Mouse (Mus musculus): Measurements from ENCODE around the gene Lrrn1.
A peak's percentile ranks its signal among the peaks of the same experiment; 100 is the strongest.

Lrrn1 gene

GRCm38 (mm10) chr6:107528877-107529864 is at the start of gene Lrrn1:
Gene Lrrn1 (plus strand): TSS chr6:107529768.
- H3K4me3 ChIP-seq (replicated peaks; ENCODE audit: low read length) = peak within 1 kb of the TSS; percentile 84
- H3K36me3 ChIP-seq (ENCODE audit: insufficient read depth, low read length) = no peaks in the 10 kb centered on the region
- TF ChIP-seq NANOG (IDR thresholded peaks at IDR 0.05; ENCODE audit: borderline replicate concordance, low read length) = no peak
- no peak for TF ChIP-seq POU5F1 (IDR thresholded peaks at IDR 0.05; ENCODE audit: borderline replicate concordance, low read length)
- no peak for TF ChIP-seq CTCF (conservative IDR thresholded peaks at IDR 0.05; ENCODE audit: low read length)

GRCm38 (mm10) chr6:107494491-107494890 is 35.1 kb upstream of the Lrrn1 start:
- H3K27me3 ChIP-seq (ENCODE audit: insufficient read depth, low read length) = no peaks in the 10 kb centered on the region
- H3K4me1 ChIP-seq (replicated peaks; ENCODE audit: low read depth, low read length) = no peaks in the 10 kb centered on the region
- no peak overlapping the region for H3K4me3 ChIP-seq (replicated peaks; ENCODE audit: low read length)
- H3K36me3 ChIP-seq (ENCODE audit: insufficient read depth, low read length) = no peaks in the 10 kb centered on the region
- TF ChIP-seq NANOG (IDR thresholded peaks at IDR 0.05; ENCODE audit: borderline replicate concordance, low read length) = no peak
- no peak for TF ChIP-seq POU5F1 (IDR thresholded peaks at IDR 0.05; ENCODE audit: borderline replicate concordance, low read length)
- no peak for TF ChIP-seq CTCF (conservative IDR thresholded peaks at IDR 0.05; ENCODE audit: low read length)
- H3K9me3 ChIP-seq (ENCODE audit: low read length) = no peaks in the 10 kb centered on the region

More at GRCm38 (mm10) chr6:107528877-107529864, at the start of gene Lrrn1:
- peaks cover 21% of the 10 kb centered on the region for H3K4me1 ChIP-seq (replicated peaks; ENCODE audit: low read depth, low read length)
- no peaks in the 10 kb centered on the region for H3K9me3 ChIP-seq (ENCODE audit: low read length)
- H3K27me3 ChIP-seq (ENCODE audit: insufficient read depth, low read length) = peaks cover 47% of the 10 kb centered on the region

GRCm38 (mm10) chr6:107495830-107496229 is 33.7 kb upstream of the Lrrn1 start:
- TF ChIP-seq NANOG (IDR thresholded peaks at IDR 0.05; ENCODE audit: borderline replicate concordance, low read length) (peak; percentile 50; the same call in 1 of the 2 replicates), CTCF (conservative IDR thresholded peaks at IDR 0.05; ENCODE audit: low read length) (no peak)
- Histone ChIP-seq H3K4me3 (replicated peaks; ENCODE audit: low read length) (no peak overlapping the region), H3K27me3 (ENCODE audit: insufficient read depth, low read length) (no peaks in the 10 kb centered on the region), H3K36me3 (ENCODE audit: insufficient read depth, low read length) (no peaks in the 10 kb centered on the region), H3K4me1 (replicated peaks; ENCODE audit: low read depth, low read length) (no peaks in the 10 kb centered on the region), H3K9me3 (ENCODE audit: low read length) (no peaks in the 10 kb centered on the region)

- no peak for TF ChIP-seq NANOG (IDR thresholded peaks at IDR 0.05; ENCODE audit: borderline replicate concordance, low read length)
- Histone ChIP-seq H3K4me1 (replicated peaks; ENCODE audit: low read depth, low read length) (no peaks in the 10 kb centered on the region), H3K4me3 (replicated peaks; ENCODE audit: low read length) (no peak overlapping the region), H3K36me3 (ENCODE audit: insufficient read depth, low read length) (no peaks in the 10 kb centered on the region), H3K27me3 (ENCODE audit: insufficient read depth, low read length) (no peaks in the 10 kb centered on the region), H3K9me3 (ENCODE audit: low read length) (no peaks in the 10 kb centered on the region)
Observed at GRCm38 (mm10) chr6:107513716-107514115, 15.9 kb upstream of the Lrrn1 start.

- peaks cover 16% of the 10 kb centered on the region for H3K27me3 ChIP-seq (ENCODE audit: insufficient read depth, low read length)
- H3K4me3 ChIP-seq (replicated peaks; ENCODE audit: low read length) = no peak overlapping the region
- H3K4me1 ChIP-seq (replicated peaks; ENCODE audit: low read depth, low read length) = no peaks in the 10 kb centered on the region; the same call in 1 of the 2 replicates
- no peaks in the 10 kb centered on the region for H3K36me3 ChIP-seq (ENCODE audit: insufficient read depth, low read length)
- TF ChIP-seq NANOG (IDR thresholded peaks at IDR 0.05; ENCODE audit: borderline replicate concordance, low read length) (no peak), POU5F1 (IDR thresholded peaks at IDR 0.05; ENCODE audit: borderline replicate concordance, low read length) (no peak), CTCF (conservative IDR thresholded peaks at IDR 0.05; ENCODE audit: low read length) (no peak)
- no peaks in the 10 kb centered on the region for H3K9me3 ChIP-seq (ENCODE audit: low read length)
Observed at GRCm38 (mm10) chr6:107523953-107524352, 5.6 kb upstream of the Lrrn1 start.

GRCm38 (mm10) chr6:107529911-107530431 is 403 bp downstream of the Lrrn1 start:
- Histone ChIP-seq H3K9me3 (ENCODE audit: low read length) (no peaks in the 10 kb centered on the region), H3K36me3 (ENCODE audit: insufficient read depth, low read length) (no peaks in the 10 kb centered on the region), H3K4me3 (replicated peaks; ENCODE audit: low read length) (peak overlapping the region; percentile 84), H3K4me1 (replicated peaks; ENCODE audit: low read depth, low read length) (peaks cover 21% of the 10 kb centered on the region), H3K27me3 (ENCODE audit: insufficient read depth, low read length) (peaks cover 47% of the 10 kb centered on the region)
- no peak for TF ChIP-seq CTCF (conservative IDR thresholded peaks at IDR 0.05; ENCODE audit: low read length)
- no peak for TF ChIP-seq NANOG (IDR thresholded peaks at IDR 0.05; ENCODE audit: borderline replicate concordance, low read length)

- H3K4me1 ChIP-seq (replicated peaks; ENCODE audit: low read depth, low read length) = peaks cover 21% of the 10 kb centered on the region
- H3K36me3 ChIP-seq (ENCODE audit: insufficient read depth, low read length) = no peaks in the 10 kb centered on the region
- peaks cover 47% of the 10 kb centered on the region for H3K27me3 ChIP-seq (ENCODE audit: insufficient read depth, low read length)
- H3K4me3 ChIP-seq (replicated peaks; ENCODE audit: low read length) = peak overlapping the region; percentile 84
- no peaks in the 10 kb centered on the region for H3K9me3 ChIP-seq (ENCODE audit: low read length)
- TF ChIP-seq POU5F1 (IDR thresholded peaks at IDR 0.05; ENCODE audit: borderline replicate concordance, low read length) (no peak), CTCF (conservative IDR thresholded peaks at IDR 0.05; ENCODE audit: low read length) (no peak), NANOG (IDR thresholded peaks at IDR 0.05; ENCODE audit: borderline replicate concordance, low read length) (no peak)
Observed at GRCm38 (mm10) chr6:107530621-107531285, 1.2 kb downstream of the Lrrn1 start.

GRCm38 (mm10) chr6:107531526-107532080 is 2.0 kb downstream of the Lrrn1 start:
- Histone ChIP-seq H3K27me3 (ENCODE audit: insufficient read depth, low read length) (peaks cover 46% of the 10 kb centered on the region), H3K36me3 (ENCODE audit: insufficient read depth, low read length) (no peaks in the 10 kb centered on the region), H3K4me3 (replicated peaks; ENCODE audit: low read length) (no peak overlapping the region), H3K9me3 (ENCODE audit: low read length) (no peaks in the 10 kb centered on the region), H3K4me1 (replicated peaks; ENCODE audit: low read depth, low read length) (peaks cover 21% of the 10 kb centered on the region)
- TF ChIP-seq POU5F1 (IDR thresholded peaks at IDR 0.05; ENCODE audit: borderline replicate concordance, low read length) (no peak), CTCF (conservative IDR thresholded peaks at IDR 0.05; ENCODE audit: low read length) (no peak), NANOG (IDR thresholded peaks at IDR 0.05; ENCODE audit: borderline replicate concordance, low read length) (no peak)

All from E14TG2a.4 (cell line).